Mouse (Mus musculus) midbrain, embryonic 10.5 days (tissue): ENCODE data around the gene Sbf2. TPM values are rescaled to one million over a fixed set of nuclear protein-coding genes. Genes with fewer than 3 reads are reported as not detected.
"Not testable (repeated sequence)": the region's sequence is repeated elsewhere in the genome, so short reads cannot be mapped to it uniquely, and the experiment has no call there.

Experiments
- DNase-seq: peaks from one replicate; pipeline ENCODE4 v3.0.0-alpha.2; 2017; ENCODE audit warnings: low spot score
- H3K27ac ChIP-seq: fragments of 300-500 bp; sonication (generic); replicated peaks from 2 replicates; pipeline ENCODE4 v1.5.1; 2016; ENCODE audit warnings: mild to moderate bottlenecking
- H3K27me3 ChIP-seq: fragments of 300-500 bp; sonication (generic); 2 replicates; pipeline ENCODE4 v1.6.1; 2016; ENCODE audit warnings: low read depth, mild to moderate bottlenecking; ENCODE audit not compliant: poor library complexity, severe bottlenecking
- H3K36me3 ChIP-seq: fragments of 300-500 bp; sonication (generic); 2 replicates; pipeline ENCODE4 v1.6.1; 2016; ENCODE audit warnings: mild to moderate bottlenecking, moderate library complexity
- H3K4me1 ChIP-seq: fragments of 300-500 bp; sonication (generic); 2 replicates; pipeline ENCODE4 v1.6.1; 2016
- H3K4me3 ChIP-seq: fragments of 300-500 bp; sonication (generic); 2 replicates; pipeline ENCODE4 v1.5.1; 2016; ENCODE audit warnings: mild to moderate bottlenecking, moderate library complexity
- H3K9me3 ChIP-seq: fragments of 300-500 bp; sonication (generic); replicated peaks from 2 replicates; pipeline ENCODE4 v1.6.1; 2016; ENCODE audit warnings: mild to moderate bottlenecking
- WGBS: fragments of 180-500 bp; shearing (Covaris S2); methylation state at CpG from one replicate; pipeline ENCODE4 v1.1.7; 2016; 5-methylcytosine and 5-hydroxymethylcytosine counted together
- polyA plus RNA-seq: library from polyadenylated mRNA; unstranded; fragments of >200 nt; fragmentation: Nextera tagmentation; extraction: Ambion mirVana; gene quantifications from 2 replicates; pipeline ENCODE4 v1.2.1, GENCODE M21; 2016

The Sbf2 gene
- polyA plus RNA-seq, 1 experiment from 2014 or later = 29.8 TPM

DNA sequence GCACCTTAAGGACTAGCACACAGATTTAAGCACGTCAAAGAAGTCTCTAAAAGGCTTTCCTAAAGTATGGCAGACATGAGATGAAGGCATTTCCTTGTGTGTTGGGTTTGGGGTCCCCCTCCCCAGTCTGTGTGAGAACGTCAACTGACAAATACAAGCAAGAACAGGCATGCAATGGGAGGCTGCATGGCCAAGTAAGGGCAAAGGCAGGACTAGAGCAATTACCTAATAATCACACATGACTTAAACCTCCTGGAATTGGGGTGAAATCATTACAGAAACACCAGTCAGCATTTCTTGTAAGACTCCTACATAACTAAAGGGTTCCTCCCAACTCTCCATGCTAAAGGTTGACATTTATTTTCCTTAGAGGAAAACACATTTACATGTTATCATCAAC is 75.5 kb downstream of the Sbf2 start:
- WGBS = 66% methylated on average over 2 of the region's 2 CpGs

GRCm38 (mm10) chr7:110530295-110530694 is 84.4 kb downstream of the Sbf2 start:
- not testable (repeated sequence) for H3K27ac ChIP-seq, H3K4me3 ChIP-seq, DNase-seq, H3K4me1 ChIP-seq, H3K27me3 ChIP-seq, H3K36me3 ChIP-seq, H3K9me3 ChIP-seq

More for the DNA sequence above, 75.5 kb downstream of the Sbf2 start:
- no peak overlapping the region for H3K27ac ChIP-seq
- H3K9me3 ChIP-seq = no peaks in the 10 kb centered on the region
- H3K4me1 ChIP-seq = peaks cover 5% of the 10 kb centered on the region
- H3K4me3 ChIP-seq = no peak overlapping the region
- no peak for DNase-seq
- H3K27me3 ChIP-seq = no peaks in the 10 kb centered on the region
- no peaks in the 10 kb centered on the region for H3K36me3 ChIP-seq

DNA sequence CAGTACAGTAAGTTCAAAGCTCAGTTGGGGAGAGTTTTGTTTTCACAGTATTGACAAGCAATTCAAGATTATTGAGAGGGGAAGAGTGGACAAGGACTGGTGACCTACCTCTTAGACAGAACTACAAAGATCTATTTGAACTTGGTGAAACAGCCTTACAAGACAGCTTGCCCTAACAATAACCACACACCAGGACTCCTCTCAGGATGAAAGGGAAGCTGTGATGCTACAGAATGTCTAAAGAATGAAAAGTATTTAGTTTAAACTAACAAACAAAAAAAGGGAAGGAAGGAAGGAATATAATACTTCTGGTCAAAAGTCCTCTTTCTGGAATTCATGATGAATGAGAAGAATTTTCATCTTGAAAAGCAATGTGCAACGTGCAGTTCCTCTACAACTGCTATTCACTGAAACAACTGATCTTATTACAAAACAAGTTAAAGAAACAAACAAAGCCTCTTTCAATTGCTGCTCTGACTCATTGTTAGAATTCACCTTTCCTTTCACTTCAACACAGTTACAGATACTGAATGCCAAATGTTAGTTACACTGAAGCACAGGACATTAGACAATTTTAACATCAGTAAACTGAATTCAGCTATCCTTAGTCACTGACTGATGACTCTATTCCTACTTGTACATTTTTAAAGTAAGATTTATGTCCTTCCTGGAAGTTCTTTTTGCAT is 89.5 kb downstream of the Sbf2 start:
- Histone ChIP-seq H3K27me3 (no peaks in the 10 kb centered on the region), H3K27ac (no peak overlapping the region), H3K9me3 (no peaks in the 10 kb centered on the region), H3K36me3 (no peaks in the 10 kb centered on the region), H3K4me3 (no peak overlapping the region), H3K4me1 (peaks cover 19% of the 10 kb centered on the region)
- WGBS = 46% methylated on average over 1 of the region's 1 CpGs
- DNase-seq = no peak

GRCm38 (mm10) chr7:110516241-110517220 is 98.2 kb downstream of the Sbf2 start:
- no peak for DNase-seq
- WGBS = 97% methylated on average over 2 of the region's 2 CpGs
- Histone ChIP-seq H3K27me3 (no peaks in the 10 kb centered on the region), H3K4me1 (peaks cover 6% of the 10 kb centered on the region), H3K36me3 (no peaks in the 10 kb centered on the region), H3K4me3 (no peak overlapping the region), H3K27ac (no peak overlapping the region), H3K9me3 (no peaks in the 10 kb centered on the region)

- no peaks in the 10 kb centered on the region for H3K36me3 ChIP-seq
- no peak overlapping the region for H3K27ac ChIP-seq
- H3K4me1 ChIP-seq = peaks cover 6% of the 10 kb centered on the region
- no peaks in the 10 kb centered on the region for H3K9me3 ChIP-seq
- H3K27me3 ChIP-seq = no peaks in the 10 kb centered on the region
- no peak overlapping the region for H3K4me3 ChIP-seq
- no peak for DNase-seq
Observed at GRCm38 (mm10) chr7:110514131-110514530, 100.6 kb downstream of the Sbf2 start.

GRCm38 (mm10) chr7:110498653-110499052 is 116.1 kb downstream of the Sbf2 start:
- Histone ChIP-seq H3K4me1 (no peaks in the 10 kb centered on the region), H3K27me3 (no peaks in the 10 kb centered on the region), H3K27ac (no peak overlapping the region), H3K36me3 (no peaks in the 10 kb centered on the region), H3K9me3 (peaks cover 13% of the 10 kb centered on the region; the same call in 1 of the 2 replicates), H3K4me3 (no peak overlapping the region)
- no peak for DNase-seq
- 88% methylated on average over 1 of the region's 1 CpGs for WGBS

GRCm38 (mm10) chr7:110491038-110491437 is 123.7 kb downstream of the Sbf2 start:
- WGBS = 92% methylated on average over 5 of the region's 5 CpGs
- Histone ChIP-seq H3K36me3 (no peaks in the 10 kb centered on the region), H3K4me3 (no peak overlapping the region), H3K4me1 (no peaks in the 10 kb centered on the region), H3K27ac (no peak overlapping the region), H3K9me3 (no peaks in the 10 kb centered on the region), H3K27me3 (no peaks in the 10 kb centered on the region)
- no peak for DNase-seq

GRCm38 (mm10) chr7:110485051-110485450 is 129.7 kb downstream of the Sbf2 start:
- H3K27me3 ChIP-seq = no peaks in the 10 kb centered on the region
- DNase-seq = no peak
- H3K27ac ChIP-seq = no peak overlapping the region
- no peaks in the 10 kb centered on the region for H3K4me1 ChIP-seq
- H3K36me3 ChIP-seq = peaks cover 5% of the 10 kb centered on the region
- no peaks in the 10 kb centered on the region for H3K9me3 ChIP-seq
- WGBS = 94% methylated on average over 5 of the region's 5 CpGs
- no peak overlapping the region for H3K4me3 ChIP-seq

- no peak for DNase-seq
- no peaks in the 10 kb centered on the region for H3K27me3 ChIP-seq
- no peaks in the 10 kb centered on the region for H3K9me3 ChIP-seq
- whole genome bisulfite sequencing = 84% methylated on average over 6 of the region's 6 CpGs
- no peaks in the 10 kb centered on the region for H3K4me1 ChIP-seq
- no peak overlapping the region for H3K27ac ChIP-seq
- no peaks in the 10 kb centered on the region for H3K36me3 ChIP-seq
- H3K4me3 ChIP-seq = no peak overlapping the region
Observed at GRCm38 (mm10) chr7:110470987-110471386, 143.7 kb downstream of the Sbf2 start.

- Histone ChIP-seq H3K4me3 (no peak overlapping the region), H3K9me3 (no peaks in the 10 kb centered on the region), H3K36me3 (0 out of 2 replicates have a peak, but pooled peaks cover 3% of the 10 kb centered on the region), H3K27ac (no peak overlapping the region), H3K27me3 (no peaks in the 10 kb centered on the region), H3K4me1 (no peaks in the 10 kb centered on the region)
- 93% methylated on average over 5 of the region's 5 CpGs for WGBS
- no peak for DNase-seq
Observed at GRCm38 (mm10) chr7:110463471-110463870, 151.3 kb downstream of the Sbf2 start.

GRCm38 (mm10) chr7:110432301-110432700 is 182.4 kb downstream of the Sbf2 start:
- WGBS = 24% methylated on average over 4 of the region's 4 CpGs
- peaks cover 6% of the 10 kb centered on the region; the same call in 1 of the 2 replicates for H3K36me3 ChIP-seq
- DNase-seq = peak; percentile 14

GRCm38 (mm10) chr7:110416318-110416717 is 198.4 kb downstream of the Sbf2 start:
- Histone ChIP-seq H3K9me3 (no peaks in the 10 kb centered on the region), H3K27ac (no peak overlapping the region), H3K4me1 (no peaks in the 10 kb centered on the region), H3K4me3 (no peak overlapping the region), H3K27me3 (no peaks in the 10 kb centered on the region), H3K36me3 (peaks cover 24% of the 10 kb centered on the region)
- WGBS = 87% methylated on average over 1 of the region's 1 CpGs
- no peak for DNase-seq

More at GRCm38 (mm10) chr7:110432301-110432700, 182.4 kb downstream of the Sbf2 start:
- Histone ChIP-seq H3K4me3 (no peak overlapping the region), H3K4me1 (no peaks in the 10 kb centered on the region), H3K27ac (no peak overlapping the region), H3K27me3 (no peaks in the 10 kb centered on the region), H3K9me3 (no peaks in the 10 kb centered on the region)

- Histone ChIP-seq H3K4me3 (no peak overlapping the region), H3K27ac (no peak overlapping the region), H3K9me3 (no peaks in the 10 kb centered on the region), H3K27me3 (no peaks in the 10 kb centered on the region), H3K4me1 (no peaks in the 10 kb centered on the region), H3K36me3 (peaks cover 20% of the 10 kb centered on the region)
- DNase-seq = no peak
- 93% methylated on average over 5 of the region's 5 CpGs for WGBS
Observed at GRCm38 (mm10) chr7:110414276-110414675, 200.4 kb downstream of the Sbf2 start.
